Mouse (Mus musculus) telencephalon, adult 2 months (tissue): ENCODE results near the gene Pyroxd2.
"Not testable (repeated sequence)": the region's sequence is repeated elsewhere in the genome, so short reads cannot be mapped to it uniquely, and the experiment has no call there.

Experiments
- DNase-seq: peaks from one replicate; pipeline ENCODE4 v3.0.0-alpha.2; 2011; ENCODE audit warnings: low read depth, low spot score

The Pyroxd2 gene

GRCm38 (mm10) chr19:42752363-42752931 lies at the start of gene Pyroxd2:
TSS of gene Pyroxd2 (minus strand) at chr19:42752775.
- no peak for DNase-seq

GRCm38 (mm10) chr19:42797866-42798265 lies 45.3 kb upstream of the Pyroxd2 start:
- no peak for DNase-seq

- no peak for DNase-seq
Observed at GRCm38 (mm10) chr19:42795801-42796200, 43.2 kb upstream of the Pyroxd2 start.

GRCm38 (mm10) chr19:42794914-42795613 lies 42.5 kb upstream of the Pyroxd2 start:
- peak; percentile 63 for DNase-seq

- DNase-seq, result no peak
Observed at GRCm38 (mm10) chr19:42788311-42788710, 35.7 kb upstream of the Pyroxd2 start.

GRCm38 (mm10) chr19:42785562-42786220 lies 33.1 kb upstream of the Pyroxd2 start:
- no peak for DNase-seq

- no peak for DNase-seq
Observed at GRCm38 (mm10) chr19:42785129-42785528, 32.6 kb upstream of the Pyroxd2 start.

- not testable (repeated sequence) for DNase-seq
Observed at GRCm38 (mm10) chr19:42780156-42780538, 27.6 kb upstream of the Pyroxd2 start.

GRCm38 (mm10) chr19:42779531-42780155 lies 27.1 kb upstream of the Pyroxd2 start, which contains the start of gene Hps1:
TSS of gene Hps1 (minus strand) at chr19:42779978.
- peak; percentile 94 for DNase-seq

DNA sequence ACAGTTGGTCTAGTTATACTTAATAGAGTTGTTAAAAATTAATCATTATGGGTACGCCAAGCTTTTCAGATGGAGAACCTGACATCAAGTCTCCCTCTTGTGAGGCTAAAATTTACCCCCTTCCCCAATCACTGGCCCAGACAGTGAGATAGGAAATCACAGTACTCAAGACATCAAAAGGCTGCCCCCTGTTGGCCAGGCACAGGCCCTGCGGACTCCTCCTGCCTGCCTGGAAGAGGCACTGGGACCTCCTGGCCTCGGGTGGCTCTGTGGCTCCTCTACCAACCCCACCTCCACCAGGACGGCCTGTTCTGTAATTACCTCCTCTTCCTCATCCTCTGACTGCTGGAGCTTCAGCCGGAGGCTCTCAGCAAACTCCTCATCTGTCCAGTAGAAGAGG lies 25.2 kb upstream of the Pyroxd2 start:
- DNase-seq, result no peak

GRCm38 (mm10) chr19:42776813-42777212 lies 24.2 kb upstream of the Pyroxd2 start:
- no peak for DNase-seq

DNA sequence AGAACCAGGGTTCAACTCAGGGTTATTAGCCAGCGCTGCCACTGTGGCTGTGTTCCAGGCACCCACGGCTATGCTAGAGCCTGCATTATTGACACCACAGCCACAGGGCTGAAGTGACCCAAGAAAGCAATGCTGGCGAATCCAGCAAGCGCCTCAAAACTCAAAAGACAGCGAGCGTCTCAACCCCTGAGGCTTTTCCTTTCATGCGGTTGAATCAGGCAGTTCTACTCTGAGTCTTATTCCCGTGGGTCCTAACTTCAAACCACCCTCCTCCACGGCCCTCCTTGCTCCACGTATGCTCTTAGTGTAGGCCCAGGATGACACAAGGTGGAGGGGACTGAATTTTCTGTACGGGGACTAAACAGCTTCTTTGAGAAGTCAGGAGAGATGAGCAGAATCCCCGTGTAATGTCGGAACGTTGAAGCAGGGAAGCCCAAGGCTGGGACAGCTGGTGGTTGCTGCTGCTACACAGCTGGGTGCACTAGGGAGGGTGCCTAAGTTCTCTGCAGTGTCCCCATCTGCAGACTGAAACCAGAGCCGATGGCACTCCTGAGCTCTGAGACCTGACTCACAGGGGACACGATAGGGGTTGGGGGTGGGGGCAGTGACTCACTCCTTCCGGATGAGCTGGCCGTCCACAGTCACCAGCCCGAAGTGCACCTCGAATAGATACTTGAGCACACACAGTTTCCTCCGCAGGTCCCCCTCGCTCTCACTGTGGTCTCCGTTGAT lies 17.7 kb upstream of the Pyroxd2 start:
- DNase-seq, result no peak

GRCm38 (mm10) chr19:42769648-42770047 lies 17.1 kb upstream of the Pyroxd2 start:
- no peak for DNase-seq

- no peak for DNase-seq
Observed at GRCm38 (mm10) chr19:42767361-42767760, 14.8 kb upstream of the Pyroxd2 start.

DNA sequence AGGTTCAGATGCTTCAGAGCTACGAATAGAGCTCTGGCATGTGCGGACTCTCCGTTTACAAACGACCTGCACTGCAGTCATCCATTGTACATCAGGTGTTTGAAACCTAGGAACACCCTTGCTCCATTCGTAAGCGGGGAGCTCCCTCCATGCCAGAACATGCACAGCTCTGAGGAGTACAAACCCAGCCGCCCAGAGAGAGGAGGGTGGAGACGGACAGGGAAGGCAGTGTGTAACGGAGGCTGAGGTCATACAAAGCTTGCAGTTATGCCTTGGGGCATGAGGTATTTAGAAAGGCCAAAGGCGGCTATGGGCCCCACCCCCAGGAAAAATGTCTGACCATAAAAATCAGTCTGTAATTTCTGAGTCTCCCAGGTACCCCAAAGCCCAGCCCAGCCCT lies 11.8 kb upstream of the Pyroxd2 start:
- no peak for DNase-seq

DNA sequence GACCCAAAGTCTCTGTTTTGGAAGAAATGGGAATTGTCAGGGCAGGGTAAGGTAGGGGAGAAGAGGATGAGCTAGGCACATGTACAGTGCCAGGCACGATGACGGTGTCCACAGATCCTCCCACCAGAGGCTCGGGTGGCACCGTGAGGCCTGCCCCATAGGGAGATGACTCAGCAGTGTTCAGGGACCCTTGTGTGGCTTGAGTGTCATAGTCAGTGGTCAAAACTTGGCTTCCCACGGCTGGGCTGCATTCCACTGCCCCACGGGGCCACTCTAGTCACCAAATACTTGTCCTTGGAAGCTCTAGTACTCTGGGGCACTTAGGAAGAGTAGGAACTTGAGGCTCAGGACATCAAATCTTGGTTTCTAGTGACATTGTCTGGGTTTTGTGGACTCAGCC lies 4.1 kb upstream of the Pyroxd2 start:
- no peak for DNase-seq

GRCm38 (mm10) chr19:42755148-42755870 lies 2.7 kb upstream of the Pyroxd2 start:
- DNase-seq, result no peak

- no peak for DNase-seq
Observed at GRCm38 (mm10) chr19:42753141-42753917, 754 bp upstream of the Pyroxd2 start.

GRCm38 (mm10) chr19:42750196-42750595 lies 2.4 kb downstream of the Pyroxd2 start:
- no peak for DNase-seq

DNA sequence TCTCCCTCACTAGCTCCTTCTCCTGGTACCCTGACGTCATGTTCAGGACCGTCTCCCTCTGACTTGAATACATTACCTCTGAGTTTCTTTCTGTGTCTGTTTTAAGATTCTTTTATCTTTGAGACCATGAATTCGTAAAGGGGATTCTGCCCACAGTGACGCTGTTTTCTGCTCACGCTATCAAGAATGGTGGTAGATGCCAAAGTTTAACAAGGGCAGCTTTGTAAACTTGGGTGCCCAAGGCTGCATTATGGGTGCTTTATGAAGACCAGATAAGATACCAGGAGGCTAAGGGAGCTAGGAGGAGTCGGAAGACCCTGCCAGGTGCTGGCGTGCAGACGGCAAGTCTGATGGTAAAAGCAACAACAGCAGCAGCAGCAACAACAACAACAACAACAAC lies 5.9 kb downstream of the Pyroxd2 start:
- DNase-seq, result no peak
